Mouse (Mus musculus) stomach, postnatal 0 days (tissue): ENCODE results near the gene Adamtsl2. TPM values are rescaled to one million over a fixed set of nuclear protein-coding genes. Genes with fewer than 3 reads are reported as not detected.

ENCODE experiments used
- ATAC-seq: fragments of 200-750 bp; cut with Nextera tagmentation; 2 replicates; pipeline ENCODE4 v1.8.0; 2017; ENCODE audit not compliant: low FRiP score, low TSS enrichment
- DNase-seq: peaks from one replicate; pipeline ENCODE4 v3.0.0-alpha.2; 2016; ENCODE audit warnings: low spot score
- H3K27ac ChIP-seq: fragments of 300-500 bp; sonication (generic); replicated peaks from 2 replicates; pipeline ENCODE4 v1.5.1; 2014; ENCODE audit warnings: mild to moderate bottlenecking, control low read depth
- H3K27me3 ChIP-seq: fragments of 300-500 bp; sonication (generic); 2 replicates; pipeline ENCODE4 v1.6.1; 2014; ENCODE audit warnings: low read length; ENCODE audit not compliant: control insufficient read depth, insufficient read depth
- H3K36me3 ChIP-seq: fragments of 300-500 bp; sonication (generic); 2 replicates; pipeline ENCODE4 v1.6.1; 2014; ENCODE audit warnings: low read length, mixed read lengths; ENCODE audit not compliant: control insufficient read depth, insufficient read depth
- H3K4me1 ChIP-seq: fragments of 300-500 bp; sonication (generic); replicated peaks from 2 replicates; pipeline ENCODE4 v1.6.1; 2014; ENCODE audit warnings: antibody characterized with exemption; ENCODE audit not compliant: control insufficient read depth, insufficient read depth
- H3K4me2 ChIP-seq: fragments of 300-500 bp; sonication (generic); replicated peaks from 2 replicates; pipeline ENCODE4 v1.6.1; 2014; ENCODE audit warnings: low read depth, mild to moderate bottlenecking, control low read depth, moderate library complexity
- H3K4me3 ChIP-seq: fragments of 300-500 bp; sonication (generic); 2 replicates; pipeline ENCODE4 v1.5.1; 2014; ENCODE audit warnings: low read depth, low read length, control low read depth
- H3K9ac ChIP-seq: fragments of 300-500 bp; sonication (generic); 2 replicates; pipeline ENCODE4 v1.6.1; 2014; ENCODE audit warnings: mild to moderate bottlenecking, low read length, control low read depth, mixed read lengths
- H3K9me3 ChIP-seq: fragments of 300-500 bp; sonication (generic); 2 replicates; pipeline ENCODE4 v1.6.1; 2016; ENCODE audit warnings: low read length; ENCODE audit not compliant: control insufficient read depth
- CTCF ChIP-seq: IDR thresholded peaks from 2 replicates; pipeline ENCODE4 v1.5.1; 2016; ENCODE audit warnings: antibody characterized with exemption, low read depth, mild to moderate bottlenecking, moderate library complexity
- EP300 ChIP-seq: optimal IDR thresholded peaks from 2 replicates; pipeline ENCODE3; 2016; ENCODE audit warnings: antibody characterized with exemption
- WGBS: fragments of 180-500 bp; shearing (Covaris S2); extraction: QIAGEN DNeasy Blood & Tissue Kit; methylation state at CpG from one replicate; pipeline ENCODE4 v1.1.7; 2014; 5-methylcytosine and 5-hydroxymethylcytosine counted together
- polyA plus RNA-seq: library from polyadenylated mRNA; unstranded; fragments of >200 nt; fragmentation: Nextera tagmentation; extraction: Ambion mirVana; gene quantifications from 2 replicates; pipeline ENCODE4 v1.2.1, GENCODE M21; 2015

Gene Adamtsl2
- polyA plus RNA-seq, 1 experiment from 2014 or later, result 3.4 TPM

GRCm38 (mm10) chr2:27121626-27122355 lies 42.6 kb downstream of the Adamtsl2 start:
- ATAC-seq (peak; percentile 52; the same call in 1 of the 2 replicates), DNase-seq (peak; percentile 18)
- no peaks in the 10 kb centered on the region for H3K36me3 ChIP-seq
- WGBS, result 19% methylated on average over 8 of the region's 9 CpGs
- H3K9me3 ChIP-seq, result no peaks in the 10 kb centered on the region
- no peak overlapping the region for H3K4me2 ChIP-seq
- no peak overlapping the region for H3K4me3 ChIP-seq
- H3K27me3 ChIP-seq, result no peaks in the 10 kb centered on the region
- H3K4me1 ChIP-seq, result no peaks in the 10 kb centered on the region
- no peak for TF ChIP-seq CTCF
- no peak for TF ChIP-seq EP300
- H3K9ac ChIP-seq, result no peak overlapping the region
- H3K27ac ChIP-seq, result no peak overlapping the region

- no peak overlapping the region for H3K4me3 ChIP-seq
- H3K9me3 ChIP-seq, result no peaks in the 10 kb centered on the region
- no peak overlapping the region for H3K9ac ChIP-seq
- TF ChIP-seq CTCF, result no peak
- ATAC-seq (no peak), DNase-seq (no peak)
- no peaks in the 10 kb centered on the region for H3K27me3 ChIP-seq
- H3K36me3 ChIP-seq, result no peaks in the 10 kb centered on the region
- H3K27ac ChIP-seq, result no peak overlapping the region
- H3K4me1 ChIP-seq, result no peaks in the 10 kb centered on the region
- no peak overlapping the region for H3K4me2 ChIP-seq
- WGBS, result 63% methylated on average over 9 of the region's 9 CpGs
Measured at GRCm38 (mm10) chr2:27122578-27122977, 43.4 kb downstream of the Adamtsl2 start.

DNA sequence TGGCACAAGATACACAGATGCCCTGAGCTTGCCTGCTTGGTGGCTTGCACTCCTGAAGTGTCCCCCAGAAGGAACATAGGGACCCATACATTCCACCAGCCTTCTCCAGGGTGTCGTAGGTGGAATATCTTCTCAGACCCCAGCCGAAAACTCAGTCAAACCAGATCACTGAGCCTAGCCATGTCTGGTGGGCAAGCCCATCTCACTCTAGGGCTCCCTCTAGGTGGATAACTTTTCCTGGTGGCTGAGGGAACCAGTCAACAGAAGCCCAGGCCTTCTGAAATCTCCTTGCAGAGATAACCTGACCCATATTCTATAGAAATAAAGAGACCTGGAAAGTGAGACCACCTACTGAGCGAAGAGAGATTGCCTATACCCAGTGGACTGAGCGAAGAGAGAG lies 43.9 kb downstream of the Adamtsl2 start:
- Histone ChIP-seq H3K9me3 (no peaks in the 10 kb centered on the region), H3K27me3 (no peaks in the 10 kb centered on the region), H3K27ac (no peak overlapping the region), H3K9ac (no peak overlapping the region), H3K4me2 (no peak overlapping the region), H3K4me3 (no peak overlapping the region), H3K4me1 (no peaks in the 10 kb centered on the region), H3K36me3 (no peaks in the 10 kb centered on the region)
- 88% methylated on average over 4 of the region's 4 CpGs for WGBS
- no peak for ATAC-seq
- TF ChIP-seq EP300 (no peak), CTCF (peak; percentile 26; the same call in 1 of the 2 replicates)
- DNase-seq, result no peak

- Histone ChIP-seq H3K4me1 (no peaks in the 10 kb centered on the region), H3K9ac (no peak overlapping the region), H3K27ac (no peak overlapping the region), H3K36me3 (no peaks in the 10 kb centered on the region), H3K27me3 (no peaks in the 10 kb centered on the region), H3K4me2 (no peak overlapping the region), H3K4me3 (no peak overlapping the region), H3K9me3 (no peaks in the 10 kb centered on the region)
- DNase-seq, result peak; percentile 59
- peak; percentile 92 for TF ChIP-seq CTCF
- TF ChIP-seq EP300, result no peak
- WGBS, result 31% methylated on average over 10 of the region's 10 CpGs
- ATAC-seq, result 0 out of 2 replicates have a peak, but pooled peaks have one; percentile 16
Measured at GRCm38 (mm10) chr2:27125979-27126378, 46.8 kb downstream of the Adamtsl2 start.

- no peaks in the 10 kb centered on the region for H3K27me3 ChIP-seq
- H3K9me3 ChIP-seq, result no peaks in the 10 kb centered on the region
- no peaks in the 10 kb centered on the region for H3K4me1 ChIP-seq
- H3K4me3 ChIP-seq, result no peak overlapping the region
- no peak for TF ChIP-seq CTCF
- TF ChIP-seq EP300, result no peak
- H3K9ac ChIP-seq, result no peak overlapping the region
- no peaks in the 10 kb centered on the region for H3K36me3 ChIP-seq
- ATAC-seq, result no peak
- 53% methylated on average over 4 of the region's 4 CpGs for WGBS
- H3K27ac ChIP-seq, result no peak overlapping the region
- no peak for DNase-seq
- H3K4me2 ChIP-seq, result no peak overlapping the region
Measured at GRCm38 (mm10) chr2:27126496-27126895, 47.3 kb downstream of the Adamtsl2 start.

GRCm38 (mm10) chr2:27128990-27129389 lies 49.8 kb downstream of the Adamtsl2 start:
- Histone ChIP-seq H3K27me3 (no peaks in the 10 kb centered on the region), H3K36me3 (no peaks in the 10 kb centered on the region), H3K4me2 (no peak overlapping the region), H3K27ac (no peak overlapping the region), H3K9ac (no peak overlapping the region), H3K9me3 (no peaks in the 10 kb centered on the region), H3K4me1 (no peaks in the 10 kb centered on the region), H3K4me3 (no peak overlapping the region)
- WGBS, result 67% methylated on average over 3 of the region's 3 CpGs
- ATAC-seq (no peak), DNase-seq (no peak)
- TF ChIP-seq EP300 (no peak), CTCF (no peak)
